Mouse (Mus musculus) gastrocnemius, postnatal 36 days (tissue): ENCODE results near the gene Ssbp1. TPM values are rescaled to one million over a fixed set of nuclear protein-coding genes. Genes with fewer than 3 reads are reported as not detected.

Source experiments
- DNase-seq, 2 experiments: peaks; one replicate each; pipeline ENCODE4 v3.0.0; 2022
- intact Hi-C: fragments of 180-260 bp; cut with DNase I; formaldehyde crosslinking; loops from one replicate; pipeline ENCODE4 v1.15.1; 2025
- total RNA-seq, 2 experiments: library from RNA; stranded (reverse); gene quantifications; 2 replicates each; pipeline ENCODE4 v1.2.3; 2021

The Ssbp1 gene
- total RNA-seq, 2 experiments from 2014 or later = 21.6 to 24.2 TPM

- intact Hi-C loops = no loop called here
- no peak for DNase-seq
Observed at GRCm38 (mm10) chr6:40448626-40449025, 22.5 kb upstream of the Ssbp1 start.

GRCm38 (mm10) chr6:40454436-40455041 is 16.6 kb upstream of the Ssbp1 start:
- DNase-seq = no peak
- intact Hi-C loops = no loop called here

- DNase-seq = no peak
- intact Hi-C loops = no loop called here
Observed at GRCm38 (mm10) chr6:40465710-40466109, 5.4 kb upstream of the Ssbp1 start.

GRCm38 (mm10) chr6:40471720-40472010 is 513 bp downstream of the Ssbp1 start:
- intact Hi-C loops = loop anchor here (5.0 kb wide), 1 partner anchor 144 kb away; the partner anchor contains the start of gene Agk
- no peak for DNase-seq

GRCm38 (mm10) chr6:40476132-40476531 is 5.0 kb downstream of the Ssbp1 start:
- no peak for DNase-seq
- intact Hi-C loops = no loop called here

GRCm38 (mm10) chr6:40479705-40480104 is 8.6 kb downstream of the Ssbp1 start:
- DNase-seq = no peak
- intact Hi-C loops = no loop called here

- intact Hi-C loops = no loop called here
- no peak for DNase-seq
Observed at GRCm38 (mm10) chr6:40482318-40482717, 11.2 kb downstream of the Ssbp1 start.

- intact Hi-C loops = no loop called here
- no peak for DNase-seq
Observed at GRCm38 (mm10) chr6:40490933-40491332, 19.8 kb downstream of the Ssbp1 start, which contains the start of gene Tas2r137. Tas2r137 (plus strand) TSS chr6:40491233.

- no peak for DNase-seq
Observed at GRCm38 (mm10) chr6:40493229-40493628, 22.1 kb downstream of the Ssbp1 start, which contains the start of gene Tas2r108. Tas2r108 (plus strand) TSS chr6:40493529.

GRCm38 (mm10) chr6:40519408-40519807 is 48.3 kb downstream of the Ssbp1 start, which contains the start of gene Prss37:
Prss37 (minus strand) TSS chr6:40519508.
- intact Hi-C loops = no loop called here

More at GRCm38 (mm10) chr6:40493229-40493628, 22.1 kb downstream of the Ssbp1 start, which contains the start of gene Tas2r108:
- intact Hi-C loops = no loop called here

More at GRCm38 (mm10) chr6:40519408-40519807, 48.3 kb downstream of the Ssbp1 start, which contains the start of gene Prss37:
- DNase-seq = no peak

Other genes with a start within 250 kb of the Ssbp1 start
- 1 to 10 TPM; 5.4 to 8.2 TPM for gene Agk, start 146.2 kb upstream of the Ssbp1 start, total RNA-seq
- gene E330009J07Rik, start 35.2 kb upstream of the Ssbp1 start, total RNA-seq = 1 to 10 TPM; 1.0 to 1.6 TPM
- gene Wee2, start 32.3 kb upstream of the Ssbp1 start, total RNA-seq = not detected
- not detected for gene Tas2r137, start 19.9 kb downstream of the Ssbp1 start, total RNA-seq
- gene Tas2r108, start 22.2 kb downstream of the Ssbp1 start, total RNA-seq = not detected
- gene Prss37, start 48.2 kb downstream of the Ssbp1 start, total RNA-seq = not detected
- gene Olfr461, start 83.7 kb downstream of the Ssbp1 start, total RNA-seq = not detected
- gene Olfr460, start 98.1 kb downstream of the Ssbp1 start, total RNA-seq = not detected
- under 1 TPM; 0.15 TPM for gene Clec5a, start 114.5 kb downstream of the Ssbp1 start, total RNA-seq
- not detected for gene Tas2r138, start 142.0 kb downstream of the Ssbp1 start, total RNA-seq
- gene Mgam, start 157.5 kb downstream of the Ssbp1 start, total RNA-seq = under 1 TPM; 0.43 to 0.54 TPM